Mouse (Mus musculus) thymus, postnatal 25 days (tissue): ENCODE results near the gene Gal3st3.

Source experiments
- DNase-seq: peaks from one replicate; pipeline ENCODE4 v3.0.0; 2022

Gene Gal3st3

GRCm38 (mm10) chr19:5297903-5298800 is at the start of gene Gal3st3:
TSS of gene Gal3st3 (plus strand) at chr19:5298331.
- no peak for DNase-seq

- peak; percentile 74 for DNase-seq
Observed at GRCm38 (mm10) chr19:5257140-5257539, 41.0 kb upstream of the Gal3st3 start.

DNA sequence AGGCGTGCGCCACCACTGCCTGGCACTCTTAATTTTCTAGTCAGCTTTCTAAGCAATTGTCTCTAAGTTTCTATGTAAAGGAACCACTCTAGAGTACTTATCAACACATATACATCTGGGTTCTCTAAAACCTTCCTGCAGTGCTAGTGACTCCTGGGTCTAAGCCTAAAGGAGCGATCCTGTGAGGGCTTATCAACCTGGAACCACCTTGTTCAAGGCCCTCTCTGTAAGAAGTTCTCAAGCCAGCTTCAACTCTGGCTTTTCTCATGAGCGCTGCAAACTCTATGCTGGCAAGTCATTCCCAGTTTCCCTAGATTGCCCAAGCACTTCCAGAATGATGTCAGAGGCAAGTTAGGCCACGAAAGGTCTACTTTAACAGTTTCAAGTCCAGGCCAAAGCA is 31.1 kb upstream of the Gal3st3 start:
- DNase-seq, result no peak

GRCm38 (mm10) chr19:5268017-5268416 is 30.1 kb upstream of the Gal3st3 start:
- DNase-seq, result no peak

GRCm38 (mm10) chr19:5268875-5269274 is 29.3 kb upstream of the Gal3st3 start:
- DNase-seq, result no peak

DNA sequence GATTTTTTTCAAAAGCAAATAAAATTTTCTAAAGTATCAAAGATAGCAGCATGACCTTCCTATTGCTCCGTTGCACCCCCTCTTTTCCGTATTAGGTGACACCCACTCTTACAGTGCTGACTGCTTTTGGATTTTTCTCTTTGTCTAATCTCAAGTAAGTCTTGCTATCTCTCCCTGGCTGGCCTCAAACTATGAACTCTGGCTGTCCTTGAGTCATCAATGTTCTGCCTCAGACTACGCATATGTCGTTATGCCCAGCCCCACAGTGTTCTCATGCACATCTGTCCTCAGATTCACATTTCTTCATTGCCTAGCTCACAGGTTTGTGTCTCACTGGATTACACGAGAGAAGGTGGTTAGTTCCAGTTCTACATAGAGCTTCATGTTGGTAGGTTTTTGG is 28.7 kb upstream of the Gal3st3 start:
- DNase-seq, result no peak

GRCm38 (mm10) chr19:5271430-5271829 is 26.7 kb upstream of the Gal3st3 start:
- DNase-seq, result no peak

- peak; percentile 53 for DNase-seq
Observed at GRCm38 (mm10) chr19:5272326-5272795, 25.8 kb upstream of the Gal3st3 start.

- peak; percentile 96 for DNase-seq
Observed at GRCm38 (mm10) chr19:5272801-5273733, 25.1 kb upstream of the Gal3st3 start, which contains the start of gene Pacs1. TSS of gene Pacs1 (minus strand) at chr19:5273119.

DNA sequence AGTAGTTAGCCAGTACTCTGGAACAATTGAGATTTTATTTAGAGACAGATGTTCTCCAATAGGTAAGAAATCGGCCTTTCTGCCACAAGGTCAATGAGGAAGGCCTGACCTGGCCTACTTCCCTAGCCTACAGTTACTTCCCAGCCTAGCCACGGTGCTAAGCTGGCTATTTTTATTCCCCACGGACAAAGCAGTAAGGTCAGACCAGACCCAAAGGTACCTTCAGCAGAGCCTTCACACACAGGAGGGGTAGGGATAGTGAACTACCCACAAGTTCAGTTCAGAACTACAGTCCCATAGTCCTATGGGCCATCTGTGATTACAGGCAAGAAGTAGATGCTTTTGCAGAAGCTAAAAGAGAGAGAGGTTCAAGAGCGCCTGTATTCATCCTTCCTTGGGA is 24.2 kb upstream of the Gal3st3 start:
- DNase-seq, result no peak

GRCm38 (mm10) chr19:5274641-5275040 is 23.5 kb upstream of the Gal3st3 start:
- DNase-seq, result no peak

DNA sequence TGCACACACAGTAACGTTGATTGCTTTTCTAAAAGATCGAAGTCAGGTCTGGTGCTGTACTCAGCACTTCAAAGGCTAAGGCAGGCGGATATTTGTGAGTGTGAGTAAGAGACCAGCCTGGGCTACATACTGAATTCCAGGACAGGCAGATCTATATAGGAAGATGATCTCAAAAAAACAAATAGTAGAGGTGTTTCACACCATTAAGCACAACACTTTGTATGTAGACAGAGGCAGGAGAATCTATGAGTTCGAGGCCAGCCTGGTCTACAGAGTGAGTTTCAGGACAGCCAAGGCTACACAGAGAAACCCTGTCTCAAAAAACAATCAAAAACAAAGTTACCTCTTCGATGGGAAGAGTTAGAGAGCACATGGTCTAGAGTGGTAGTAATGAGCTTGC is 22.4 kb upstream of the Gal3st3 start:
- no peak for DNase-seq

DNA sequence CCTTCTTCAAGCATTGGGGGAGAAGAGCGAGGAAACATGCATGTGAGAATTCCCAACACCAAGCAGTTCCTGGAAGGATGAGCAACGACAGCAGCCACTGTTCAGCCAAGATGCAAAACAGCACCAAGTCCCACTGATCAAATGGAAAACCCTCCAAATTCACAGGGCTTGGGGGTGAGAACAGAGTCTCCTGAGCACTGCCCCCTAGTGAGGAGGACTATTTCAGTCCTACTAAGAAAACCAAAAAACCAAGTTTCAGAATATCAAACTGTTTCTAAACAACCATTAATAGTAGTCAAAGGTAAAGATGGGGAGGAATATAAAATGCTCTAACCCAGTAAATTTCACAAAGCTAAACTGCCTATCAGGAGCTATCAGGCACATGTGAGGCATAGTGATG is 21.6 kb upstream of the Gal3st3 start:
- no peak for DNase-seq

GRCm38 (mm10) chr19:5277140-5277539 is 21.0 kb upstream of the Gal3st3 start:
- DNase-seq, result peak; percentile 22

GRCm38 (mm10) chr19:5278381-5278780 is 19.8 kb upstream of the Gal3st3 start:
- DNase-seq, result no peak

- peak; percentile 95 for DNase-seq
Observed at GRCm38 (mm10) chr19:5294972-5295735, 3.0 kb upstream of the Gal3st3 start, which contains the start of gene Sf3b2. TSS of gene Sf3b2 (minus strand) at chr19:5295455.

- DNase-seq, result no peak
Observed at GRCm38 (mm10) chr19:5295736-5296075, 2.4 kb upstream of the Gal3st3 start.

GRCm38 (mm10) chr19:5296630-5297029 is 1.5 kb upstream of the Gal3st3 start:
- DNase-seq, result no peak

- DNase-seq, result no peak
Observed at GRCm38 (mm10) chr19:5300588-5300987, 2.5 kb downstream of the Gal3st3 start.

DNA sequence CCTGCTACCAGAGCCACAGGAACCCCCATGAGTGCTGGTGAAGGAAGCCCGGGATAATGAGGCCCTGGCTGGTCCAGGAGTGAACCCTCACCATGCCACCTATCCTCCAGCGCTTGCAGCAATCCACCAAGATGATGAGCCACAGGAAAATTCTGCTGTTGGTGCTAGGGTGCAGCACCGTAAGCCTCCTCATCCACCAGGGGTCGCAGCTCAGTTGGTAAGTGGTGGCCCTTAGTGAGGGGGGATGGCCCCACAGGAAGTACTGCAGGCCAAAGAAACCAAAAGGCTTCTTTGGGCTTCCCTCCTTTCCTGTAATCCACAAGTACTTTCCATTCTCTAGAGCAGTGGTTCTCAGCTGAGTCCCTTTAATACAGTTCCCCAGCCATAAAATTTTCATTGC is 4.3 kb downstream of the Gal3st3 start:
- DNase-seq, result peak; percentile 85

DNA sequence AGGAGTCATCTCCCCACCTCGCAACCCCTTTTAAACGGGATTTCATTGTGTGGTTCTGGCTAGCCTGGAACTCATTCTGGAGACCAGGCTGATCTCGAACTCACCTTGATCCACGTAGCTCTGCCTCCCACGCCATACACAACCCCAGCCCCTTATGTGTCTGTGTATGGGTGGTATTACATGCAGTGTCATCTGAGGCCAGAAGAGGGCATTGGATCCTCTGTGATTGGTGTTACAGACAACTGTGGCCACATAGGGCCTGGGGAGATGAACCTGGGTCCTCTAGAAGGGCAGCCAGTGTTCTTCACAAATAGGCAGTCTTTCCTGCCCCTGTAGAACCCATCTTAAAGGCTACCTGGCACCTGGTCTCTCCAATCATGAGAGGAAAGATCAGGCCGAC is 8.1 kb downstream of the Gal3st3 start:
- no peak for DNase-seq

DNA sequence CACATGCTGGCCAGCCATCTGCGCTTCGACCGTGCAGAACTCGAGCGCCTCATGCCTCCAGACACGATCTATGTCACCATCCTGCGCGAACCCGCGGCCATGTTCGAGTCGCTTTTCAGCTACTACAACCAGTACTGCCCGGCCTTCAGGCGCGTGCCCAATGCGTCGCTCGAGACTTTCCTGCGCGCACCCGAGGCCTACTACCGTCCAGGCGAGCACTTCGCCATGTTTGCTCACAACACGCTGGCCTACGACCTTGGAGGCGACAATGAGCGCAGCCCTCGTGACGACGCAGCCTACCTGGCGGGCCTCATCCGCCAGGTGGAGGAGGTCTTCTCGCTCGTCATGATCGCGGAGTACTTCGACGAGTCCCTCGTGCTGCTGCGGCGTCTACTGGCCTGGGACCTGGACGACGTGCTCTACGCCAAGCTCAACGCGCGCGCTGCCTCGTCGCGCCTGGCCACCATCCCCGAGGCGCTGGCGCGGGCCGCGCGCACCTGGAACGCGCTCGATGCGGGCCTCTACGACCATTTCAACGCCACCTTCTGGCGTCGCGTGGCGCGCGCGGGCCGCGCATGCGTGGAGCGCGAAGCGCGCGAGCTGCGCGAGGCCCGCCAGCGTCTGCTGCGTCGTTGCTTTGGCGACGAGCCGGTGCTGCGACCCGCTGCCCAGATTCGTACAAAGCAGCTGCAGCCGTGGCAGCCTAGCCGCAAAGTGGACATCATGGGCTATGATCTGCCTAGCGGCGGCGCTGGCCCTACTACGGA is 9.0 kb downstream of the Gal3st3 start:
- peak; percentile 21 for DNase-seq
